Mouse (Mus musculus) heart, embryonic 16.5 days (tissue): ENCODE measurements around the gene Myl7. TPM values are rescaled to one million over a fixed set of nuclear protein-coding genes. Genes with fewer than 3 reads are reported as not detected.

Experiments
- polyA plus RNA-seq: library from polyadenylated mRNA; unstranded; fragments of >200 nt; fragmentation: Nextera tagmentation; extraction: Ambion mirVana; gene quantifications from 2 replicates; pipeline ENCODE4 v1.2.1, GENCODE M21; 2015

The Myl7 gene
- polyA plus RNA-seq, 1 experiment from 2014 or later: 5,161 TPM

Other genes starting within 250 kb of the Myl7 start
- 197 and 201 TPM in 2 replicates for gene Mrps24, start 183.1 kb downstream of the Myl7 start, polyA plus RNA-seq
- gene Urgcp, start 136.4 kb downstream of the Myl7 start, polyA plus RNA-seq: 39.3 and 42.2 TPM in 2 replicates
- 82.8 and 86.7 TPM in 2 replicates for gene Dbnl, start 110.3 kb downstream of the Myl7 start, polyA plus RNA-seq
- 1,049 and 1,143 TPM in 2 replicates for gene Pgam2, start 95.0 kb downstream of the Myl7 start, polyA plus RNA-seq
- 6.2 and 6.4 TPM in 2 replicates for gene Polm, start 60.8 kb downstream of the Myl7 start, polyA plus RNA-seq
- 35.7 and 36.5 TPM in 2 replicates for gene Aebp1, start 36.8 kb downstream of the Myl7 start, polyA plus RNA-seq
- gene Pold2, start 20.5 kb downstream of the Myl7 start, polyA plus RNA-seq: 113 and 115 TPM in 2 replicates
- 0.75 and 1.2 TPM in 2 replicates for gene Gck, start 51.3 kb upstream of the Myl7 start, polyA plus RNA-seq
- 38.3 and 40.5 TPM in 2 replicates for gene Ykt6, start 56.9 kb upstream of the Myl7 start, polyA plus RNA-seq
- gene Camk2b, start 167.6 kb upstream of the Myl7 start, polyA plus RNA-seq: 2.7 and 2.8 TPM in 2 replicates